Mouse (Mus musculus): ENCODE measurements around the gene Furin.
A peak's percentile ranks its signal among the peaks of the same experiment; 100 is the strongest.

Gene Furin

DNA sequence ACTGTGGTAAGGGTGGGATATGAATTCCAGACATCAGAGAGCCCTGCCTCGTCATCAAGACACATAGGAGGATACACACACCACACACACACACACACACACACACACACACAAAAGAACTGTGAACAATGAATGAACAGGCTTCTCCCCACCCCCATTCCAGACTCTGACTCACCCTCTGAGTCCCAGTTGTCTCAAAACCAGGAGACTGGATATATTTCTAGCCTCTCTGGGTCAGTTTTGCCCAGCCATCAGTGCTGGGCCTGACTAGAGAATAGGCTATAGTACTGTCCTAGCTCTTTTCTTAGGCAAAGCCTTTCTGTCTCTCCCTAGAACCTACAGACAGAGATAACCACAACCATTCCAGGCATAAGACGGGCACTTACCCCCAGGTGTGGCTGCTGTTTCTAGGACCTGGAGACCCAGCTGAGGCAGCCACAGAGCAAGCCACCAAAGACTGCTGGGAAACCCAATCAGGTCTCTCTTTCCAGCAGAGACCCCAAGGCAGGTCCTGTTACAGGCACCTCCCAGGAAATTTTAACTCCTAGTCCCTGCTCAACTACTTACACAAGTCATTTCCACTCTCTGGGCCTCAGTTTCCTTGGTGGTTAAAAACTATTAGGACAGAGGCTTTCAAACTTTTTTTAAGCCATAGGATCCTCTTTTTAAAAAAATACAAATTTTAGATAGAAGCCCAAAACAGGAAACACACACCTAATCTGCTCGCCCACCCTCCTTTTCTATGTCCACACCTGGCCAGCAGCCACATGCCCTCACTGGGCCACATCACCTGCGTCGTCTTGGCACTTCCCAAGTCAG is 4.0 kb downstream of the Furin start:
- peak; percentile 76 for DNase-seq (ENCODE audit: low read depth)

DNA sequence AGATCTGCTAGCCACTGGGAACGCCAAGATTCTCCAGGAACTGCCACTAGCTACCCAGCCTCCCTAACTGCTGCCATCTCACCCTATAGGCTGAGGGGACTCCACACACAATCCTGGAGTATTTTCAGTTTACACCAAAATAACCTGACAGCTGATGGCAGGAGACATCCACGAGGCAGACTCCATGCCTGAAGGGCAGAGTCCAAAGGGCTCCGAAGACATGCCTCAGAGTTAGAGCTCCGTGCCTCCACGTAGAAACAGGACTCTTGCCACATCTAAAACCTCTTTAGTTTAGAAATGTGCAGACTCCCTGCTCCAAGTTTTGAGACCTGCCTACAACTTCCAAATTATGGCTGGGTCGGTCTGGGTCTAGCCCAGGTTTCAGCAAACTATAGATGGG is 4.7 kb downstream of the Furin start:
- DNase-seq (ENCODE audit: low read depth): no peak

DNA sequence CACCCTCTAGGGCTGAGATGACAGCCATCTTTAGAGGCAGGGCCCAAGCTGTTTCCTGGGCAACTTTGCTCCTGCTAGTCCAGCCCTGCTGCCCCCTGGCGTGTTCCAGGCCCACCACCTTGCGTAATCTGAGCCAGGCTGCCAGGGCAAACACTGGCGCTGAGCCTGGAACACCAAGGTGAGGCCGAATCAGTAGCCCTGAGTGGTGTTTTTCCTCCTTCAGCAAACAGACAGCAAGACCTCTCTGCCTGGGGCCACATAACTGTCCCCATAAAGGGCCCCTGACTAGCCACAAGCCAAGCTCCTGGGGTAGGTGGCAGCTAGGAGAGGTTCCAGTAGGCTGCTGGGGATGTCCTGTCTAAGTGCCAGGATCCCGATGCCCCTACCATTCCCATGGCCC is 5.1 kb downstream of the Furin start:
- peak; percentile 67 for DNase-seq (ENCODE audit: low read depth)

DNA sequence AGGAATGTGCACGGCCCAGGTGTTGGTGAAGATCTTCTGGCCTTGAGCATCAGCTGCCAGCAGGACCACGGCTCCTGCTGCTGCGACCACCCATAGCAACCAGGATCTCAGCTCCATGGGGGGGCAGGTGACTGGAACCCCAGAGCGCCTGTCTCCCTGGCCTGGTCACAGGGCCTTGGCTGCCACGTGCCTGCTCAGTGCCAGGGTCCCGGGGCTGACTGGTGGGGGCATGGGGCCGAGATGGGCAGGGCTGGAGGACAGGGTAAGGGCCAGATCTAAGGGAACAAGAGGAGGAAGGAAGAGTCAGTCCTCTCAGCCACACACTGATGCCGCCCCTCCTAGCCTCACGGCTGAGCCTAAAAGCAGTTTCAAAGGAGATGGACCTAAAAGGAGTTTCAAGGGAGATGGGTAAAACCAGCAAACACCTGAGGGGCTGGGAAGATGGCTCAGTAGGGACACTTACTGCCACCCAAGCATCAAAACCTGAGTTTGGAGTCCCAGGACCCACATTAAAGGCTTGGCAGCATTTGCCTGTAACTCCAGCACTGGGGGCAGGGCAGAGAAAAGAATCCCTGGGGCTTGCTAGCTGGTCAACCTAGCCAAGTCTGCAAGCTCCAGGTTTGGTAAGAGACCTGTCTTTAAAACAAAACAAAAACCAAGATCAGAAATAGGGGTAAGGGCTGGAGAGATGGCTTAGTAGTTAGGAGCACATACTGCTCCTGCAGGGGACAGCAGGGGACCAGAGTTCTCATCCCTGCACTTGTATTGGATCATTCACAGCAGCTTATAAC is 6.4 kb downstream of the Furin start:
- no peak for DNase-seq (ENCODE audit: low read depth)

DNA sequence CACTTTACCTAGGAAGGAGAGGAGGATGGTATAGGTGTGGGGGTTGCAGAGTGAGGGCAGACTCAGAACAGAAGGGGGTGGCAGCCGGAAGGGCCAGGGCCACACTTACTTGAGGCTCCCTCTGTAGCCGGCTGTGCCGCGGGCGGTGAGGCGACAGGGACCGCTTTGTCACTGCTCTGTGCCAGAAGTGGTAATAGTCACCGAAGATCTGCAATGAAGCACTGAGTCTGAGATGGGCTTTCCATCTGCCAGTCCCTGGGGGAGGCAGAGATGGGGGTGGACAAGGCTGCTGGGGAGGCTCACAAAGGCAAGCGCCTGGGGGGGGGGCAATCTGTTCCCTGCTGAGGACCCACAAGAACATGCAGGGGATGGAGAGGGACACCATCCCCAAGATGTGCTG is 7.2 kb downstream of the Furin start:
- DNase-seq (ENCODE audit: low read depth): no peak

DNA sequence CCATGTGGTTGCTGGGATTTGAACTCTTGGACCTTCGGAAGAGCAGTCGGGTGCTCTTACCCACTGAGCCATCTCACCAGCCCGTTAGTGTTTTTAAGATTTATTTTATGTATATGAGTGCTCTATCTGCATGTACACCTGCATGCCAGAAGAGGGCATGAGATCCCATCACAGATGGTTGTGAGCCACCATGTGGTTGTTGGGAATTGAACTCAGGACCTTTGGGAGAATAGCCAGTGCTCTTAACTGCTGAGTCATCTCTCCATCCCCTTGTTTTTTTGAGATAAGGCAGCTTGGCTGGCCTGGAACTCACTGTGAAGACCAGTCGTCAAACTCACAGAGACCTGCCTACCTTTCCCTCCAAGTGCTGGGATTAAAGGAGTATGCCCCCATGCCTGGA is 8.8 kb downstream of the Furin start:
- peak; percentile 65 for DNase-seq (ENCODE audit: low read depth)

DNA sequence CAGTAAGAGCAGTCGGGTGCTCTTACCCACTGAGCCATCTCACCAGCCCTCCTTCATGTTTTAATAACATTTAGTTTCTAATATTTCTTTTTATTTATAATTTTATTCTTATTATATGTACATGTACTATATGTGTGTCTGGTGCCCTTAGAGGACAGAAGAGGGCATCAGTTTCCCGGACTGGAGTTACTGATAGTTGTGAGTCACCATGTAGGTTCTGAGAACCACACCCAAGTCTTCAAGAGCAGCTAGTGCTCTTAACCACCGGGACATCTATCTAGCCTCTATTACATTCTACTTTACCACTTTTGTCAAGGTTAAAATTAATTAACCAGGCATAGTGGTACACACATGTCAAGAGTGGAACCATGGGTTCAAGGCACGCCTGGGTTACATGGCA is 10.6 kb downstream of the Furin start:
- peak; percentile 59 for DNase-seq (ENCODE audit: low read depth)

DNA sequence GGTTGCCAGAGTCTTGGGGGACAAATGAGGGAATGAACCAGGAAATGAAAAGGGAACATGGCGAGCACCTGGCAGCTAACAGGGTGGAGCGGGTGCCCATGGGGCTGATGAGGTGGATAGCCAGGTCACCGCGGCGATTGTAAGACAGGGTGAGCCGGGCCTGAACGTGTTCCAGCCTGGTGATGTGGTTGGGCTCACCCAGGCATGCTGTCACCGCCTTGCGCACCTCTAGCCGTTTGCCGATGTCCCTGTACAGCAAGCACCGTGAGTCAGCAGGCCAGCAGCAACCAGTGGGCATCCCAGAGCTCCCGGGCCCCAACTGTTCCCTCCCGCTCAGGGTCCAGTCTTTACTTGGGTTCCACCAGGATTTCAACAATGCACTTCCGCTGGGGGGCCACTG is 13.1 kb downstream of the Furin start:
- no peak for DNase-seq (ENCODE audit: low read depth)

DNA sequence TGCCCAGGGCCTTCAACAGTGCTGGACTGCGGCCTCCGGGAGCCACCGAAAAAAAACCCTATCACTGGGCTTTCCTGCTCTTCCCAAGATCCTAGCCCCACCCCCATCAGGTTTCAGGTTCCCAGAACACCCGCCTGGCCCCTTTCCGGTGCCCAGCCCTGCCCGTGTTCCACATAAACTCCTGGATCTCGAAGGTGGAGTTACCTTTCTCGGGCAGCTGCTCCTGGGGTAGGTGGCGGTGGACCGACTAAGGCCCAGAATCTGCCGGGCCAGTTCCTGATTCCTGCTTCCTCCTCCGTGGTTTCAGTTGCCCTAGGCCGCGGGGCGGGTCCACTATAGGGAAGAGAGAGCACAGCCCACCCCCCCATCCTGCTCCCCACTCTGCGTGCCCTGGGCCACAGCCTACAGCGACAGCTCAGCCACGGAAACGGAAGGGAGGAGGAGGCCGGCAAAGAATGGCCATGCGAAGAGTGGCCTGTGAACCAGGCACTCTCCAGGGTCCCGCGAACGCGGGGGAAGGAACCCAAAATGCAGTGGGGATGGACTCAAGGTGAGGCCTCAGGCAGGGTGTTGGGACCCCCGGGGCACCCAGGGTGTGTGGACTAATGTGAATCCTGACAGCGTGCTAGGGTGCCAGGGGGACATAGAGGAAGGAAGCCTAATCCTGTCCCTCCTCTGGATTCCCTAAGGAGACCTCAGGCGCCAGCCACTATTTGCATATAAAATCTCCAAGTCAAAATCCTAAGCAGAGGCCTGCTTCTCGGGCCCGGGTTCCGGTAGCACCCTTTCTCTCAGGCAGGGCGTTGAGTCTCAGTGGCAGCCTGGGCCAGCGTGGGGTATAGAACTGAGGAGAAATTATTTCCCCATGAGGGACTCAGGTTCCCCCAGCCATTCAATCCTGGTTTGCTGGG is 17.3 kb downstream of the Furin start, which contains the start of gene Fes:
Gene Fes, minus strand, starts transcription at position 314 of the 911 bp plus-strand sequence.
- peak; percentile 82 for DNase-seq (ENCODE audit: low read depth)

DNA sequence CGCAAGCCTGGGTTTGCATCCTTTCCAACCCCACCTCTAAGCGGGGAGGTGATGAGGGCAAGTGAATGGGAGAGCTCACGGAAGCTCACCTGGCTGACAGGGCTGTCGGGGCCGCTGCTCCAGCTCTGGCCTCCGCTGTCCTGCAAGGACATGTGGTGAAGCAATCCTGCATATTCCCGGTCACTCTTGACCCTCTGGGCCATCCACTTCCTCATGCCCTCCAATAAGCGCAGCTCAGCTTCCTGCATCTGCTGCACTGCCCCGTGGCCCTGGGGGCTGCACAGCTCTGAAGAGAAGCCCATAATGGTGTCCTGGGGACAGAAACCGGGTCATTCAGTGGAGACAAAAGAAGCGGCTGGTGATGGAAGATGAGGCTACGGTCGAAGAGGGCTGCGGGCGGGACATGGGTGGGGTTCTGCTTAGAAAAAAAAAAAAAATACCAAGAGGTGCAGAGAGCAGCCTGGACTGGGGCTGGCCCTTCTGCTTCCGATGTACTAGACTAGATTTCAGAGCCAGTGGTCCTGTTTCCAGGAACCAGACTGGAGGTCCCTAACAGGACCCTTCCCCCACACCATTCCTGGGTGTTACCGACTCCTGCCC is 18.1 kb downstream of the Furin start:
- peak; percentile 56 for DNase-seq (ENCODE audit: low read depth)

DNA sequence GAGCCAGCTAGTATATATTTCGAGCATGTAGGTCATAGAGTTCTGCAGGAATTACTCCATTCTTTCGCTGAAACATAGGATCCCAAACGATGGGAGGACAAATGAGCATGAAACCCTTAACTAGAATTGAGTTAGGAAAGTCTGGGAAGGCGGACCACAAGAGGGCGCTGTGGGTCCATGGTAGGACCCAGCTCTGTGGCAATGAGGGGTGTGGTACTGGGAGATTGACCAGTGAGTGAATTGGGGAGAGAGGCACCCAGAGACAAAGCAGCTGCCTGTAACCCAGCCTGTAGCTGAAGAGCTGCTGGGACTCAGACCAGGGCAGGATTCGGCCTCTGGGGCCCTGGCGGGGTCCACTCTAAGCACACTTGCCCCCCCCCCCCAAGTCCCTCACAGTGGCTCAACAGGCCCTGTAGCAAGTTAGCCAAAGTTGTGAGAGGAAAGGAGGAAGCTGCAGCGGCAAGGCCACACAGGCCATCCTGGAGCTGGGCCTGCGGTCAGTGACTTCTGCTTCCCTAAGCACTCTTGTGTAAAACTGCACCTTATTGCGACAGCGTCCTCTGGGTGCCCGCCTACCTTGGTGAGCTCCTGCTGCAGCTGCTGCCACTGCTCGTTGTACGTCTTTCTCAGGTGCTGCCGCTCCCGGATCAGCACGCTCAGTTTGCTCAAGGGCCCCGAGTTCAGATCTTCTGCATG is 18.9 kb downstream of the Furin start:
- peak; percentile 97 for DNase-seq (ENCODE audit: low read depth)

DNA sequence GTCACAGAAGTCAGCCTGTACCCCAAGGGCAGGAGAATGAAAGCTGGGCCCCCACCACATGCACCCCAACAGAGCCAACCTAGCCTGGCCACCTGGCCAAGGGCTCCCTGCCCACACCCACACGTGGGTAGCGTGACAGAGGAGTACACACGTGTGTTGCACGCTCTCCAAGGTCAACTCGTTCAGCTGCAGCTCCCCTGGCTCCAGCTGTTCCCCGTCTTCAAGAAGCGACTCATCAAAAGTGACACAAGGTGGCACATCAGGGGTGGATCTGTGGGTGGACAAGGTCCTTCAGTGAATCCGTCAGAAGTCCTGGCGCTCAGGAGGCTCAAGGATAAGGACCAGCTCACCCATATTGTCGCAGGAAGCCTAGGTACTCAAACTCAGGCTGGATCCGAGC is 22.3 kb downstream of the Furin start:
- no peak for DNase-seq (ENCODE audit: low read depth)

DNA sequence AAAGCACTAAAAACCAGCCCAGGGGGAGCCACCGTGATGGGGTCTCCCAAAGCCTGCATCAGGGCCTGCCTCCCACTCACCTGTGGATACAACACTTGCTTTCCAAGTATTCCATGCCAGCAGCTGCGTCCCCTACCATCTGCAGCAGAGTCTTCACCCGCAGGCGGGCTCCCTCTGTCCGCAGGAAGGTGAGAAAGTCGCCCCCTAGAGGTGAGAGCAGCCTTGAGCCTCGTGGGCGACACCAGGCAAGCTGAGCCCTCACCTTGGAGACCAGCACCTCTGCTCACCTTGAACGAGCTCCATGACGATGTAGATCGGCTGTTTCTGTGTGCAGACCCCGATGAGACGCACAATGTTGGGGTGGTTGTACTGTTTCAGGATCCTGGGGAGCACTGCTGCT is 25.7 kb downstream of the Furin start:
- DNase-seq (ENCODE audit: low read depth): peak; percentile 46

DNA sequence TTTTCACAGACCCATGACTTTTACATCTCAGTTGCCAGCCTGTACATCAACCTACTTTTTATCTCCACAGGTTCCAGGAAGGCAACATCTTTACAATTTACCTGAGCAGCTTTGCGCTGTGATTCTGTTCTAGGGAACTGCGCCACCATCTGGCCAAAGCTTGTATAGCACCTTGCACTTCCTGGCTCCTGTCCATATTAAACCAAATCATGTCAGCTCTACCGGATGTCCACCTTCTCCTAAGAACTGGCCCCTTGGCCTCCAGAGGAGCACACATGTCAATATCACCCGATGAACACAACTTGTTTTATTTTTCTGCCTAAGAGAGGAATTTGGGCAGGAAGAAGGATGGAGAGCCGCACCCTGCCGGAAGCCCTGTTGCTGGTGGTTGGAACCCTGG is 27.8 kb downstream of the Furin start:
- DNase-seq (ENCODE audit: low read depth): peak; percentile 70

DNA sequence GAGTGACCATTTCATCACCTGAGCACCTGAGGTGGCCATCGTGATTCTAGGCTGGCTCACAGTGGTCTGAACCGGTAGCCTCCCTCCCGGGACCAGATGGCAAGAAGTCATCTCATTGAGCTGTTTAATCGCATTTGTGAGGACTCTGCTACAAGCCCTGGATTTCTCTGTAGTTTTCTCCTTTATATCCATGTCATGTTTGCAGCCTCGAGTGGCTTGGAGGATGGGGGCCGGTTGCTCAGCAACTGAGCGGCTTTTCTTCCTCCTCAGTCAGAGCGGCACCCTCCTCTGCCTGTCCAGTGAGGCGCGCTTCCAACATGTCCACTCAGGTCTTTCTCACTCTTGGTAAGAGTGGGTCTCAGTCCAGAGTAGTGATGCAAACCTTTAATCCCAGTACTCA is 29.0 kb downstream of the Furin start:
- DNase-seq (ENCODE audit: low read depth): no peak

DNA sequence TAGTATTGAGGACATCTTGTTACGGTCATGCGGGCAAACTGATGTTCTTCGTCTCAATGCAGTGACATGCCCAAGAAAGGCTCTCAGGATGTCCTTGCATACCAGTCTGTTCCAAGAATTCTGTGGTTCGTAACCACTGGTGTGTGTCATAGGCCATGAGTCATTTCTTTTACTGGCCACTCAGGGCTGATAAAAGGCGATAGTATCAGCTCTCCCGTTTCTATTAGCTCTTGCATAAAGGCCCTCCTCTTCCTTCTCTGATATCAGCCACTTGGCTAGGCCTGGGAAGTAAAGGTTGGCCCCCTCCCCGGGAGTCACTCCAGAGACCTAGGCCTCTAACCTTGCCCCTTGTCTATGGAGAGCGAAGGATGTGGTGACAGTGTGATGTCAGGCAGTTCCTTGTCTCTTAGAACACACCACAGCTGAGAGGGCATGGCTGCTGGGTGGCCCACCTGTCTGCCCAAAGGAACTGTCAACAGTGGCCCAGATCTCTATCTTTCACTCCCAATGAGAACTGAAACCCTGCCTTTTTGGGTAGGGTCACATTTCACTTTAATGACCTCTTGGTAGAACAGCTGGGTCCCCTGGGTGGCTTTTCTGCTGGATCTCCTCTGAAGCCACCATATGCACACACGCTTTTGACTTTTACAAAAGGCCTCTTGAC is 29.7 kb downstream of the Furin start:
- peak; percentile 100 for DNase-seq (ENCODE audit: low read depth)

DNA sequence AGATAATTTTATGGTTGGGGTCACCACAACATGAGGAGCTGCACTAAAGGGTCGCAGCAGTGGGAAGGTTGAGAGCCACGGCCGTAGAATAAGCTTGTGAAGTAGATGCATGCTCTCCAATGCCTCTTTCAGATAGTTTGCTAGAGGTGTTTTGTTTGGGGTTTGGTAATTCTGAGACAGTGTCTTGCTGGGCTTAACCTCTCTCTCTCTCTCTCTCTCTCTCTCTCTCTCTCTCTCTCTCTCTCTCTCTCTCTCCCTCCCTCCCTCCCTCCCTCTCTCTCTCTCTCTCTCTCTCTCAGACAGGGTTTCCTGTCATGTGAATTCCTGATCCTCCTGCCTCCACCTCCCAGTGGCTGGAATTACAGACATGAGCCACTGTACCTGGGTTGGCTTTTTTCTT is 30.5 kb downstream of the Furin start:
- DNase-seq (ENCODE audit: low read depth): no peak

DNA sequence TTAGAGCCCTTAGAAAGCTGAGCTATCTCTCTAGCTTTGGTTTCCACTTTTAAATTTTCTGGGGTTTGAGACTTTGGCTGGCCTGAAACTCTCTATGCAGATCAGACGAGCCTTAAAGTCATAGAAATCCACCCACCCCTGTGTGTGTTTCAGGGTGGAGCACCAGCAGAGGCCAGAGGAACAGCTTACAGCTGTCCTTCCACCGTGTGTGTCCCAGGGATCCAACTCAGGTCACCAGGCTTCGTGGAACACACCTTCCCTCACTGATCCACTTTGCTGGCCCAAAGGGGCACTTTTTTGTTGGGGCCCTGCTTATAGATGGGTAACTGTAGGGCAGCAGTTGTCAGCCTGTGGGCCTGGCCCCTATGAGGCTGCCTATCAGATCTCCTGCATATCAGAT is 31.0 kb downstream of the Furin start:
- no peak for DNase-seq (ENCODE audit: low read depth)

DNA sequence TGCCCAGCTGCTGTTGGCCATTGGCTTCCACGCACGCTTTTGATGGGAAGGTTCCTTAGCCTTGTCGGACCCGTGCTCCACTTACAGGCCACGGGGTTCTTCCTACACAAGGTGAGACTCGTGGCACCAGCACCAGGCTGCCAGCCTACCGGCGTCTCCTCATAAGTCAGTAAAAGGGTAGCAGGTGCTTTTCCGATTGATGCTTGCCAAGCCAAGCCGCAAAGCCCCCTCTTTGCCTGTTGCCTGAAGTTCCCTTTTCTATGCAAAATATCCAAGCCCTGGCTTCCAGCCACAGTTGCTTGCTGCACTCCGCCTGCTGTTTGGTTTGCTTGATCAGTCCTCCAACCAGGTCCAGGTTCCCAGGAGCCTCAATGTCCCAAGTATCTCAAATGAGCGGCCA is 31.4 kb downstream of the Furin start:
- DNase-seq (ENCODE audit: low read depth): peak; percentile 28

DNA sequence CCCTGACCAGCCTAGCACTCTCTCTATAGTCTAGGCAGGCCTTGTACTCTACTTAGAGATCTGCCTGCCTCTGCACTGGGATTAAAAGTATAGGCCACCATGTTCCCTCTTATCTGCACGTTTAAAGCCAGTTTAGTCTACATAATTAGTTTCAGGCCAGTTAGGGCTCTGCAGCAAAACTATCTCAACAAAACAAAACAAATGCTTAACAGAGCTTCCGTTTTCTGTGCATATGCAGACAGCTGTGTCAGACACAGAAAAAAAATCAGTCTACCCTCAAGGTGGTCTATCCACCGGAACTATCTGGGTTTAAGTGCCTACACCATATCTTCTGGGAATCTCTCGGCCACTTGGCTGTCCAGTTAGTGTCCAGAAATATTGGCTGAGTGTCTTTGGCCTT is 31.9 kb downstream of the Furin start:
- DNase-seq (ENCODE audit: low read depth): no peak

DNA sequence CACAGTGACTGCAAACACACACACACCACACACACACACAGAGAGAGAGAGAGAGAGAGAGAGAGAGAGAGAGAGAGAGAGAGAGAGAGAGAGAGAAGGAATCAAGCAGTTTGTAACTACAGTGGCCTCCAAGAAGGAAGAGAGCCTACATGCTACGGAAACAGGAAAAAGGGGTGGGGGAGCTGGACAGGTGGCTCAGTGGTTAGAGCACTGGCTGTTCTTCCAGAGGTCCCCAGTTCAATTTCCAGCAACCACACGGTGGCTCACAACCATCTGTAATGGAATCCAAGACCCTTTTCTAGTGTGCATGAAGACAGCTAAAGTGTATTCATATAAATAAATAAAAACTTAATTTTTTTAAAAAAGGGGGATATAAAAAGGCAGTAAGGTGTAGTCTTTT is 32.6 kb downstream of the Furin start:
- peak; percentile 30 for DNase-seq (ENCODE audit: low read depth)

Data from 416B (cell line).